Mouse (Mus musculus) neural tube, embryonic 11.5 days (tissue): ENCODE data around the gene Tnik. TPM values are rescaled to one million over a fixed set of nuclear protein-coding genes. Genes with fewer than 3 reads are reported as not detected.
A peak's percentile ranks its signal among the peaks of the same experiment; 100 is the strongest.

Experiments used
- ATAC-seq: fragments of 200-750 bp; cut with Nextera tagmentation; 2 replicates; pipeline ENCODE4 v1.8.0; 2017; ENCODE audit warnings: moderate number of reproducible peaks, mild to moderate bottlenecking, moderate TSS enrichment, moderate library complexity; ENCODE audit not compliant: insufficient read depth, low FRiP score, low TSS enrichment
- DNase-seq: peaks from one replicate; pipeline ENCODE4 v3.0.0-alpha.2; 2015; ENCODE audit warnings: low spot score
- H3K27ac ChIP-seq: fragments of 300-500 bp; sonication (generic); 2 replicates; pipeline ENCODE4 v1.5.1; 2014; ENCODE audit warnings: low read depth, mild to moderate bottlenecking, low read length
- H3K27me3 ChIP-seq: fragments of 300-500 bp; sonication (generic); 2 replicates; pipeline ENCODE4 v1.6.1; 2014; ENCODE audit warnings: mild to moderate bottlenecking, low read length, mixed read lengths; ENCODE audit not compliant: control insufficient read depth, insufficient read depth
- H3K36me3 ChIP-seq: fragments of 300-500 bp; sonication (generic); 2 replicates; pipeline ENCODE4 v1.6.1; 2014; ENCODE audit warnings: mild to moderate bottlenecking, low read length, moderate library complexity, mixed read lengths; ENCODE audit not compliant: control insufficient read depth, insufficient read depth
- H3K4me1 ChIP-seq: fragments of 300-500 bp; sonication (generic); 2 replicates; pipeline ENCODE4 v1.6.1; 2014; ENCODE audit warnings: low read length, mixed read lengths; ENCODE audit not compliant: control insufficient read depth, insufficient read depth
- H3K4me2 ChIP-seq: fragments of 300-500 bp; sonication (generic); 2 replicates; pipeline ENCODE4 v1.6.1; 2014; ENCODE audit warnings: low read depth, mild to moderate bottlenecking, moderate library complexity
- H3K4me3 ChIP-seq: fragments of 300-500 bp; sonication (generic); 2 replicates; pipeline ENCODE4 v1.5.1; 2014; ENCODE audit warnings: low read depth, low read length
- H3K9ac ChIP-seq: fragments of 300-500 bp; sonication (generic); 2 replicates; pipeline ENCODE4 v1.6.1; 2014; ENCODE audit warnings: mild to moderate bottlenecking, low read length
- H3K9me3 ChIP-seq: fragments of 300-500 bp; sonication (generic); 2 replicates; pipeline ENCODE4 v1.6.1; 2016; ENCODE audit warnings: low read length; ENCODE audit not compliant: control insufficient read depth
- WGBS: fragments of 180-500 bp; shearing (Covaris S2); extraction: QIAGEN DNeasy Blood & Tissue Kit; methylation state at CpG from one replicate; pipeline ENCODE4 v1.1.7; 2014; 5-methylcytosine and 5-hydroxymethylcytosine counted together
- polyA plus RNA-seq: library from polyadenylated mRNA; unstranded; fragments of >200 nt; fragmentation: Nextera tagmentation; extraction: Ambion mirVana; gene quantifications from 2 replicates; pipeline ENCODE4 v1.2.1, GENCODE M21; 2014

Gene Tnik
- polyA plus RNA-seq, 1 experiment from 2014 or later = 26.0 TPM

GRCm38 (mm10) chr3:28415986-28416385 lies 153.0 kb downstream of the Tnik start:
- Histone ChIP-seq H3K4me2 (no peak overlapping the region), H3K27me3 (no peaks in the 10 kb centered on the region), H3K9ac (no peak overlapping the region), H3K4me3 (no peak overlapping the region), H3K9me3 (no peaks in the 10 kb centered on the region), H3K27ac (no peak overlapping the region), H3K36me3 (no peaks in the 10 kb centered on the region), H3K4me1 (no peaks in the 10 kb centered on the region)
- DNase-seq (peak; percentile 52), ATAC-seq (peak; percentile 61; the same call in 1 of the 2 replicates)
- WGBS = 43% methylated on average over 2 of the region's 2 CpGs

GRCm38 (mm10) chr3:28417091-28417715 lies 154.2 kb downstream of the Tnik start:
- H3K36me3 ChIP-seq = no peaks in the 10 kb centered on the region
- no peaks in the 10 kb centered on the region for H3K4me1 ChIP-seq
- H3K27ac ChIP-seq = no peak overlapping the region
- no peaks in the 10 kb centered on the region for H3K9me3 ChIP-seq
- DNase-seq (no peak), ATAC-seq (no peak)
- no peak overlapping the region for H3K9ac ChIP-seq
- H3K27me3 ChIP-seq = no peaks in the 10 kb centered on the region
- H3K4me3 ChIP-seq = no peak overlapping the region
- H3K4me2 ChIP-seq = no peak overlapping the region
- WGBS = 84% methylated on average over 5 of the region's 5 CpGs

- WGBS = 87% methylated on average over 6 of the region's 6 CpGs
- no peak overlapping the region for H3K9ac ChIP-seq
These were observed 157.2 kb downstream of the Tnik start for GRCm38 (mm10) chr3:28420194-28420593.

GRCm38 (mm10) chr3:28420698-28421097 lies 157.7 kb downstream of the Tnik start:
- Histone ChIP-seq H3K4me2 (no peak overlapping the region), H3K36me3 (no peaks in the 10 kb centered on the region), H3K27ac (no peak overlapping the region), H3K4me3 (no peak overlapping the region), H3K27me3 (no peaks in the 10 kb centered on the region), H3K9ac (no peak overlapping the region), H3K9me3 (no peaks in the 10 kb centered on the region), H3K4me1 (no peaks in the 10 kb centered on the region)
- 67% methylated on average over 3 of the region's 3 CpGs for WGBS
- DNase-seq (no peak), ATAC-seq (no peak)

More at GRCm38 (mm10) chr3:28420194-28420593, 157.2 kb downstream of the Tnik start:
- H3K4me2 ChIP-seq = no peak overlapping the region
- ATAC-seq = no peak
- no peaks in the 10 kb centered on the region for H3K9me3 ChIP-seq
- H3K4me1 ChIP-seq = no peaks in the 10 kb centered on the region
- H3K4me3 ChIP-seq = no peak overlapping the region
- no peaks in the 10 kb centered on the region for H3K36me3 ChIP-seq
- no peaks in the 10 kb centered on the region for H3K27me3 ChIP-seq
- H3K27ac ChIP-seq = no peak overlapping the region
- DNase-seq = no peak

GRCm38 (mm10) chr3:28421798-28422197 lies 158.8 kb downstream of the Tnik start:
- H3K36me3 ChIP-seq = no peaks in the 10 kb centered on the region
- ATAC-seq (no peak), DNase-seq (no peak)
- no peaks in the 10 kb centered on the region for H3K4me1 ChIP-seq
- H3K4me2 ChIP-seq = no peak overlapping the region
- H3K27ac ChIP-seq = no peak overlapping the region
- H3K9me3 ChIP-seq = no peaks in the 10 kb centered on the region
- no peak overlapping the region for H3K4me3 ChIP-seq
- 81% methylated on average over 6 of the region's 6 CpGs for WGBS
- no peaks in the 10 kb centered on the region for H3K27me3 ChIP-seq
- H3K9ac ChIP-seq = no peak overlapping the region

- H3K27ac ChIP-seq = no peak overlapping the region
- no peak overlapping the region for H3K9ac ChIP-seq
- DNase-seq (no peak), ATAC-seq (no peak)
- no peak overlapping the region for H3K4me3 ChIP-seq
- no peak overlapping the region for H3K4me2 ChIP-seq
- no peaks in the 10 kb centered on the region for H3K27me3 ChIP-seq
- WGBS = 86% methylated on average over 1 of the region's 1 CpGs
- no peaks in the 10 kb centered on the region for H3K9me3 ChIP-seq
- H3K4me1 ChIP-seq = no peaks in the 10 kb centered on the region
- H3K36me3 ChIP-seq = no peaks in the 10 kb centered on the region
These were observed 159.2 kb downstream of the Tnik start for GRCm38 (mm10) chr3:28422221-28422620.

GRCm38 (mm10) chr3:28425911-28426310 lies 162.9 kb downstream of the Tnik start:
- no peaks in the 10 kb centered on the region for H3K27me3 ChIP-seq
- 94% methylated on average over 6 of the region's 6 CpGs for WGBS
- no peak overlapping the region for H3K27ac ChIP-seq
- H3K9ac ChIP-seq = no peak overlapping the region
- no peaks in the 10 kb centered on the region for H3K9me3 ChIP-seq
- H3K4me1 ChIP-seq = no peaks in the 10 kb centered on the region
- H3K4me3 ChIP-seq = no peak overlapping the region
- no peaks in the 10 kb centered on the region for H3K36me3 ChIP-seq
- H3K4me2 ChIP-seq = no peak overlapping the region
- ATAC-seq = no peak
- no peak for DNase-seq

GRCm38 (mm10) chr3:28431459-28431858 lies 168.4 kb downstream of the Tnik start:
- H3K9ac ChIP-seq = no peak overlapping the region
- no peak overlapping the region for H3K4me2 ChIP-seq
- no peak overlapping the region for H3K4me3 ChIP-seq
- no peaks in the 10 kb centered on the region for H3K27me3 ChIP-seq
- no peak overlapping the region for H3K27ac ChIP-seq
- no peaks in the 10 kb centered on the region for H3K9me3 ChIP-seq
- no peak for ATAC-seq
- no peaks in the 10 kb centered on the region for H3K4me1 ChIP-seq
- DNase-seq = no peak
- H3K36me3 ChIP-seq = no peaks in the 10 kb centered on the region
- WGBS = 85% methylated on average over 2 of the region's 2 CpGs

- H3K9me3 ChIP-seq = no peaks in the 10 kb centered on the region
- H3K4me2 ChIP-seq = no peak overlapping the region
- 83% methylated on average over 5 of the region's 5 CpGs for WGBS
- no peak for ATAC-seq
- no peaks in the 10 kb centered on the region for H3K27me3 ChIP-seq
- H3K27ac ChIP-seq = no peak overlapping the region
- DNase-seq = no peak
- H3K9ac ChIP-seq = no peak overlapping the region
- no peaks in the 10 kb centered on the region for H3K4me1 ChIP-seq
- H3K4me3 ChIP-seq = no peak overlapping the region
- no peaks in the 10 kb centered on the region for H3K36me3 ChIP-seq
These were observed 169.3 kb downstream of the Tnik start for GRCm38 (mm10) chr3:28432321-28432720.
